ENCODE assay signal across 18 mouse cellular contexts in genomic region chr3:149673926-149674325, GRCm38 (mm10).
"Had no signal": no experiment of that assay in that cellular context is flagged by ENCODE, and none has a peak within 500 bp of the region (broad histone marks: within the 10 kb centered on the region; RNA-seq: fewer than 3 reads in every experiment).

No protein-coding gene starts in this region.

- H3K4me1 ChIP-seq: liver, embryonic 13.5 days; liver, embryonic 15.5 days; lung, embryonic 15.5 days; megakaryocyte, embryonic 14.5 days; midbrain, embryonic 15.5 days; neural tube, embryonic 12.5 days; stomach, embryonic 15.5 days had no signal

- DNase-seq: liver, embryonic 13.5 days; liver, postnatal 0 days; lung, adult 2 months; lung, postnatal 14 days; lung, postnatal 36 days; right cerebral cortex, postnatal 14 days; thymus, adult 2 months; thymus, postnatal 25 days; thymus, postnatal 4 days had no signal

- H3K36me3 ChIP-seq: liver, embryonic 13.5 days; liver, embryonic 15.5 days; lung, embryonic 15.5 days; midbrain, embryonic 15.5 days; neural tube, embryonic 12.5 days; stomach, embryonic 15.5 days had no signal

- H3K9ac ChIP-seq: liver, embryonic 13.5 days; liver, embryonic 15.5 days; liver, postnatal 0 days; lung, embryonic 15.5 days; midbrain, embryonic 15.5 days; neural tube, embryonic 12.5 days; stomach, embryonic 15.5 days had no signal

- ATAC-seq: liver, postnatal 0 days; lung, postnatal 0 days; midbrain, embryonic 15.5 days had no signal

- H3K27ac ChIP-seq: liver, embryonic 13.5 days; liver, embryonic 15.5 days; lung, embryonic 15.5 days; macrophage; midbrain, embryonic 15.5 days; neural tube, embryonic 12.5 days; stomach, embryonic 15.5 days; stomach, postnatal 0 days had no signal

- H3K9me3 ChIP-seq: liver, embryonic 13.5 days; liver, embryonic 15.5 days; lung, embryonic 15.5 days; midbrain, embryonic 15.5 days; neural tube, embryonic 12.5 days; stomach, embryonic 15.5 days had no signal

- H3K4me2 ChIP-seq: liver, embryonic 13.5 days; liver, embryonic 15.5 days; lung, embryonic 15.5 days; midbrain, embryonic 15.5 days; neural tube, embryonic 12.5 days; stomach, embryonic 15.5 days had no signal

- H3K4me3 ChIP-seq: liver, embryonic 13.5 days; liver, embryonic 15.5 days; lung, embryonic 15.5 days; megakaryocyte, embryonic 14.5 days; midbrain, embryonic 15.5 days; neural tube, embryonic 12.5 days; stomach, embryonic 15.5 days had no signal

- H3K27me3 ChIP-seq: liver, embryonic 13.5 days; liver, embryonic 15.5 days; lung, embryonic 15.5 days; megakaryocyte, embryonic 14.5 days; midbrain, embryonic 15.5 days; neural tube, embryonic 12.5 days; stomach, embryonic 15.5 days had no signal
